In the genomic region with DNA sequence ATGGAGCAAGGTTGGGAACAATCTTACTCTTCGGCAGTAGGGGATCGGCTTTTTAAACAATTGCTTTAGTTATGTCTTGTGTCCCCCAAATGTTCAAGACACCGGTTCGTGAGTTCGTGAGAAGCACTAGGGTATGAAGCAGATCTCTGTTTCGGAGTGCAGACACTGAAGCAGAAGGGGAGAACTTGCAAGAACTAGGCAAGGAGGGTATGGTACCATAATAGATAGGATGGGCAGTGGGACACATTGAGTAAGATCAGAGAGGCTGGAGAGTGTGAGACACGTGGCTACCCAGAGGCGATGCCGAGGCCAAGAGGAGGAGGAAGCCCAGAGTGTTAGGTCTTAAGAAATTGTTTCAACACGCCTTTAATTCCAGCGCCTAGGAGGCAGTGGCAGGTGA, we compare ENCODE assay signal across 7 mouse cellular contexts. TPM values are rescaled to one million over a fixed set of nuclear protein-coding genes. Genes with fewer than 3 reads are reported as not detected.
A peak's percentile ranks its signal among the peaks of the same experiment; 100 is the strongest.
DNase-seq lines count a peak whose midpoint lies in the region; ATAC-seq lines count a peak whose summit lies in the region.

No protein-coding gene starts in this region.

- peak overlapping the region; percentile 84 for H3K4me2 ChIP-seq in hindbrain, embryonic 12.5 days (replicated peaks)
- peak overlapping the region; percentile 95 for H3K4me2 ChIP-seq in liver, embryonic 16.5 days (ENCODE audit: low read depth, low read length)
- peak overlapping the region; percentile 96 for H3K4me2 ChIP-seq in neural tube, embryonic 14.5 days (ENCODE audit: low read depth, low read length)

- peak overlapping the region; percentile 69 for H3K4me3 ChIP-seq in hindbrain, embryonic 12.5 days
- H3K4me3 ChIP-seq in liver, embryonic 16.5 days (ENCODE audit: low read depth, low read length): peak overlapping the region; percentile 86
- H3K4me3 ChIP-seq in neural tube, embryonic 14.5 days (ENCODE audit: low read depth, low read length): peak overlapping the region; percentile 74

- peaks cover 14% of the 10 kb centered on the region for H3K4me1 ChIP-seq in hindbrain, embryonic 12.5 days
- peaks cover 10% of the 10 kb centered on the region for H3K4me1 ChIP-seq in liver, embryonic 16.5 days (ENCODE audit: control insufficient read depth, low read depth, low read length)
- peaks cover 13% of the 10 kb centered on the region for H3K4me1 ChIP-seq in neural tube, embryonic 14.5 days (ENCODE audit: control insufficient read depth, insufficient read depth, low read length)

- peak; percentile 51 for ATAC-seq in hindbrain, embryonic 12.5 days (ENCODE audit: low FRiP score)
- peak; percentile 23 for ATAC-seq in liver, embryonic 16.5 days (ENCODE audit: low read depth)
- ATAC-seq in neural tube, embryonic 14.5 days (ENCODE audit: low read depth): peak; percentile 59

- DNase-seq in urinary bladder, postnatal 14 days (ENCODE audit: low spot score): peak; percentile 9
- no peak for DNase-seq in urinary bladder, adult 2 months (ENCODE audit: low spot score)
- peak; percentile 52 for DNase-seq in embryo, embryonic 10.5 days (ENCODE audit: low spot score)
- no peak for DNase-seq in gastrocnemius, postnatal 4 days (ENCODE audit: low spot score in 2 of 2)

- 6% methylated on average over 11 of the region's 11 CpGs for WGBS in hindbrain, embryonic 12.5 days
- under 1% methylated on average over 11 of the region's 11 CpGs for WGBS in liver, embryonic 16.5 days (ENCODE audit: insufficient replicate concordance)
- 5% methylated on average over 11 of the region's 11 CpGs for WGBS in neural tube, embryonic 14.5 days

- no peaks in the 10 kb centered on the region for H3K9me3 ChIP-seq in hindbrain, embryonic 12.5 days (replicated peaks)
- no peaks in the 10 kb centered on the region for H3K9me3 ChIP-seq in liver, embryonic 16.5 days (replicated peaks; ENCODE audit: control insufficient read depth, low read length)
- H3K9me3 ChIP-seq in neural tube, embryonic 14.5 days (ENCODE audit: control insufficient read depth, low read length): no peaks in the 10 kb centered on the region

- peak overlapping the region; percentile 78 for H3K9ac ChIP-seq in hindbrain, embryonic 12.5 days
- peak overlapping the region; percentile 84 for H3K9ac ChIP-seq in liver, embryonic 16.5 days (ENCODE audit: low read depth, low read length)
- peak overlapping the region; percentile 74 for H3K9ac ChIP-seq in neural tube, embryonic 14.5 days (replicated peaks; ENCODE audit: low read depth, low read length)

- H3K27ac ChIP-seq in hindbrain, embryonic 12.5 days: peak overlapping the region; percentile 92
- peak overlapping the region; percentile 93 for H3K27ac ChIP-seq in liver, embryonic 16.5 days (ENCODE audit: low read length)
- peak overlapping the region; percentile 84 for H3K27ac ChIP-seq in neural tube, embryonic 14.5 days (ENCODE audit: low read depth, low read length)

- H3K36me3 ChIP-seq in hindbrain, embryonic 12.5 days: peaks cover 18% of the 10 kb centered on the region
- H3K36me3 ChIP-seq in liver, embryonic 16.5 days (ENCODE audit: control insufficient read depth, insufficient read depth): 0 out of 2 replicates have a peak, but pooled peaks cover 2% of the 10 kb centered on the region
- peaks cover 6% of the 10 kb centered on the region; the same call in 1 of the 2 replicates for H3K36me3 ChIP-seq in neural tube, embryonic 14.5 days (ENCODE audit: control insufficient read depth, insufficient read depth, low read length)

- H3K27me3 ChIP-seq in hindbrain, embryonic 12.5 days: no peaks in the 10 kb centered on the region
- no peaks in the 10 kb centered on the region for H3K27me3 ChIP-seq in liver, embryonic 16.5 days (ENCODE audit: control insufficient read depth, insufficient read depth, low read depth, low read length)
- no peaks in the 10 kb centered on the region for H3K27me3 ChIP-seq in neural tube, embryonic 14.5 days (ENCODE audit: control insufficient read depth, insufficient read depth, low read length)

RNA-seq across cellular contexts. Expression of gene Rpp14, which starts 0.6 kb away (rescaled TPM):
- 27.3 and 31.9 TPM in 2 replicates for polyA plus RNA-seq in urinary bladder, adult 2 months (2012; rRNA removed)
- polyA plus RNA-seq in hindbrain, embryonic 12.5 days (2016; fragmentation: Nextera tagmentation; extraction: Ambion mirVana): 45.4 and 47.5 TPM in 2 replicates
- polyA plus RNA-seq in liver, embryonic 16.5 days (2015; fragmentation: Nextera tagmentation; extraction: Ambion mirVana): 16.0 and 17.4 TPM in 2 replicates
- polyA plus RNA-seq in neural tube, embryonic 14.5 days (2014; fragmentation: Nextera tagmentation; extraction: Ambion mirVana): 54.0 and 55.3 TPM in 2 replicates
- total RNA-seq in gastrocnemius, postnatal 4 days (2021): 10 to 100 TPM; 18.0 to 21.9 TPM

RNA-seq across cellular contexts. Expression of gene Pxk, which starts 17.3 kb away (rescaled TPM):
- polyA plus RNA-seq in urinary bladder, adult 2 months (2012; rRNA removed): 42.8 and 52.0 TPM in 2 replicates
- 43.0 and 46.7 TPM in 2 replicates for polyA plus RNA-seq in hindbrain, embryonic 12.5 days (2016; fragmentation: Nextera tagmentation; extraction: Ambion mirVana)
- polyA plus RNA-seq in liver, embryonic 16.5 days (2015; fragmentation: Nextera tagmentation; extraction: Ambion mirVana): 11.5 and 12.4 TPM in 2 replicates
- polyA plus RNA-seq in neural tube, embryonic 14.5 days (2014; fragmentation: Nextera tagmentation; extraction: Ambion mirVana): 76.5 and 85.0 TPM in 2 replicates
- total RNA-seq in gastrocnemius, postnatal 4 days (2021): 10 to 100 TPM; 17.3 to 17.4 TPM

Comparison
In these comparisons a context has a peak if more than half of its experiments do, and no peak if none do; other contexts are left out.
1. DNase-seq: peak in urinary bladder, postnatal 14 days (single experiment) and embryo, embryonic 10.5 days (single experiment); none in urinary bladder, adult 2 months (single experiment) and gastrocnemius, postnatal 4 days (0 of 2).
2. Peak in every context shown above with its lines, with median percentiles within 50 percentile points of each other: ATAC-seq, H3K27ac ChIP-seq, H3K4me2 ChIP-seq, H3K4me3 ChIP-seq and H3K9ac ChIP-seq.